Mouse (Mus musculus) naive thymus-derived CD4-positive, alpha-beta T cell, adult 2 months (primary cell): ENCODE measurements around the gene Tbc1d30.
"Not testable (repeated sequence)": the region's sequence is repeated elsewhere in the genome, so short reads cannot be mapped to it uniquely, and the experiment has no call there.

Experiments
- DNase-seq: peaks from one replicate; pipeline ENCODE4 v3.0.0-alpha.2; 2011; ENCODE audit warnings: low read depth

Gene Tbc1d30

GRCm38 (mm10) chr10:121365781-121366272, 14.7 kb upstream of the Tbc1d30 start:
- peak; percentile 49 for DNase-seq

GRCm38 (mm10) chr10:121364801-121365564, 13.9 kb upstream of the Tbc1d30 start, which contains the start of gene Gns:
TSS of gene Gns (plus strand) at chr10:121365090.
- peak; percentile 88 for DNase-seq

GRCm38 (mm10) chr10:121364306-121364705, 13.2 kb upstream of the Tbc1d30 start:
- DNase-seq, result no peak

GRCm38 (mm10) chr10:121363201-121363600, 12.1 kb upstream of the Tbc1d30 start:
- DNase-seq, result no peak

DNA sequence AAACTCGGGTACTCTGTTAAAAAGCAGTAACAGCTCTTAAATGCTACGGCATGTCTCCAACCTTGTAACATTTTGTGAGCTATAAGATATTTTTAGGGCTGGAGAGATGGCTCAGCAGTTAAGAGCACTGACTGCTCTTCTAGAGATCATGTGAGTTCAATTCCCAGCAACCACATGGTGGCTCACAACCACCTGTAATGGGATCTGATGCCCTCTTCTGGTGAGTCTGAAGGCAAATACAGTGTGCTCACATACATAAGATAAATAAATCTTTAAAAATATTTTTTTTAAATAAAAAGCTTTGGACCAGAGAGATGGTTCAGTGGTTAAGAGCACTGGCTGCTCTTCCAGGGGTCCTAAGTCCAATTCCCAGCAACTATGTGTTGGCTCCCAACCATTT, 9.3 kb upstream of the Tbc1d30 start:
- DNase-seq, result no peak

GRCm38 (mm10) chr10:121351692-121352290, 713 bp upstream of the Tbc1d30 start:
- no peak for DNase-seq

GRCm38 (mm10) chr10:121350357-121351065, 567 bp downstream of the Tbc1d30 start:
- DNase-seq, result peak; percentile 30

- DNase-seq, result no peak
Measured at GRCm38 (mm10) chr10:121349244-121349643, 1.8 kb downstream of the Tbc1d30 start.

GRCm38 (mm10) chr10:121343867-121344266, 7.2 kb downstream of the Tbc1d30 start:
- no peak for DNase-seq

- no peak for DNase-seq
Measured at GRCm38 (mm10) chr10:121342260-121342659, 8.8 kb downstream of the Tbc1d30 start.

- DNase-seq, result no peak
Measured at GRCm38 (mm10) chr10:121340754-121341593, 10.1 kb downstream of the Tbc1d30 start.

- DNase-seq, result not testable (repeated sequence)
Measured at GRCm38 (mm10) chr10:121336536-121336935, 14.5 kb downstream of the Tbc1d30 start.

DNA sequence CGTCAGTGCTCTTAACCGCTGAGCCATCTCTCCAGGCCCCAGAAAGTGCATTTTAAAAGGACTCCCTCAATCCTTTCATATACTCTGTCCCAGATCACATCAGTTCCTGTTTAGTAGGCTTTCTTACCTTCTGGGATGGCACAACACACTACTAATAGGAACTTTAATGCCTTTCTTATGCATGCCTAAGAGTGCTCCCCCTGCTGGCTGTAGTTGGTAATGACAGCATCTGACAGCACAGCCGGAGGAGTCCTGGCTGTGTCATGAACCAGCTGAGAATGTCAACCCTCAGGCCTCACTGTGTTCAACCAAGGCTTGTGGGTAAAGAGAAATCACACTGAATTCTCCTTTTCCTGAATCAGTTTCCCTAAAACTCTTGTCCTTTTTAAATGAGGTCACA, 16.5 kb downstream of the Tbc1d30 start:
- DNase-seq, result peak; percentile 83

DNA sequence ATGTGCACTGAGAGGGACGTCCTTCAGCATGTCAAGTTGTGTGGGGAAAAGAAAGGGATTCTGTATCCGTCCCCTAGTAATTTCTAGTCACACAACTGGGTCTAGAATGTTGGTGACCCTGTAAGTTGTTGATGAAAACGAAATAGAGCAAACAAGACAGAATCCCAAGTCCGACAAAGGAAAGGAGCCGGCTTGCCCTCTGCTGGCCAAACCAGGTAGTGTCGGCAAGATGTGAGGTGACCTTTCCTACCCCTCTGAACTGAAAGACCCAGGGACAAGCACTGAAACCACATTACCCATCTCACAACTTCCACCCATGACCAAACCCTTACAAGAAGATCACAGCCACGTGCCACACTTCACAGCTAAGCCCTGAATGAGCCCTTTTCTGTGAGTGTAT, 20.1 kb downstream of the Tbc1d30 start:
- peak; percentile 84 for DNase-seq

DNA sequence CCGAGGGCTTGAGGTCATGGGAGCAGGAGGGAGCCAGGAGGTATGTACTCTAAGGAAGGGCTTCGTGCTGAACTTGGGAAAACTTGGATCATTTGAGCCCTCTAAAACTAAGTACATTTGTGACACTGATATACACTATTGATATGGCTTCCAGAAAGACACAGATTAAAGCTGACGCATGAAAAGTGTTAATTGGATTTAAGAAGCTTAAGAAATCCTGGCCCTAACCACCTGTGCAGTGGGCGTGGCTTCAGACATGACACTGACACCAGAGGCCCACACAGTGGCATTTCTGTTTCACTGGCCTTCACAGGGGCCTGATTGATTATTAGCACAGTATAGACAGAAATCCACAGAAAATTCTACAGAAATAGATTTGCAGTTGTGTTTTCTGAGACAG, 21.5 kb downstream of the Tbc1d30 start:
- no peak for DNase-seq

DNA sequence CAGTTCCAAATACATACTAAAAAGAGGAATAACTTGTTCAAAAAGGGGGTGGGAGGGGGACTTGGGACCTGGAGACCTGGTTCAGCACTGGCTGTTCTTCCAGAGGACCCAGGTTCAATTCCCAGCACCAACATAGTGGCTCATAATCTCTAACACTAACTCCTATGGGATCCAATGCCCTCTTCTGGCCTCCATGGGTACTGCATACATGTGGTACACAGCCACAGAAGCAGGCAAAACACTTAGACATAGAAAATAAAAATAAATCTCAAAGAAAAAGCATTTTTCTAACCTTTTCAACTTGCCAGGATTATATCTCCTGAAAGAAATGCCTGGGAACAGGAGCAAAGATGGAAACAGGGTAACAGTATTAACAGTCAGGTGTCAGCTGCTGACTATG, 24.9 kb downstream of the Tbc1d30 start:
- peak; percentile 35 for DNase-seq

DNA sequence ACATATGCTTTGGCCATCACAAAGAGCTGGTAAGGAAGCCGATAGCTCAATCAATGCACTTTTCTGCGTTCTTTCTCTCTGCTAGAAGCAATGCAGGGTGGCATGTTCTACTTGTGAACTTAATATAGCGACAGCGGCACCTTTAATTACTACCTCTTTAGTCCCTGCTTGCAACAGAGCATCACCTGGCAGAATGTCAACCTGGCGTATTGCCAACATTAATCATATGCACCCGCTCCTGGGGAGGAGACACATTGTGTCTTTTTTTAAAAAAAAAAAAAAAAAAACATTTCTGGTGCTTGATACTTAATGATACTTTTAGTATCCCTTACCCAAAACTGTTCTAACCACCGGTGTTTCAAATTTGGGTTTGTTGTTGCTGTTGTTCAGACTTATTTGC, 27.6 kb downstream of the Tbc1d30 start:
- no peak for DNase-seq

GRCm38 (mm10) chr10:121318397-121318950, 32.6 kb downstream of the Tbc1d30 start:
- DNase-seq, result no peak

DNA sequence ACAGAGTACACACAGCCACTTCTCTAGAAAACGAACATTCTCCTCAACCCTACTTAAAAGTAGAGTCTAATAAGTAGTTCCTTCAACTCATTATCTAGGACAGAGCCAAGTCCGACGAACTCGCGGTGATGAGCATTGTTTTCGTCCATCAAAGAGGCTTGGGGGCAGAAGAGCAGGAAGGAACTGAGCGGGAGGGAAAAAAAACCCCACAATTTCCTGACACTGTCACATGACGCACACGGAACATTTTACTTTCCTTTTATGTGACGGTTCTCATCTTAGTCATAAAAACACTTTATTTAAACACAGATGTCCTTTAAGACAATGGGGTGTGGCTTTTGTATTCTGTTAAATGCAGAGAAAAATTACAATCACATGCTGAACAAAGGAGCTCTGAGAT, 34.7 kb downstream of the Tbc1d30 start:
- DNase-seq, result peak; percentile 91

GRCm38 (mm10) chr10:121315321-121316283, 35.5 kb downstream of the Tbc1d30 start:
- DNase-seq, result peak; percentile 71
